Mouse (Mus musculus) heart, embryonic 11.5 days (tissue): Measurements from ENCODE around the gene Il22ra1. TPM values are rescaled to one million over a fixed set of nuclear protein-coding genes. Genes with fewer than 3 reads are reported as not detected.

ENCODE experiments used
- ATAC-seq: fragments of 200-750 bp; cut with Nextera tagmentation; replicated peaks from 2 replicates; pipeline ENCODE4 v1.8.0; 2017; ENCODE audit warnings: moderate library complexity; ENCODE audit not compliant: insufficient number of reproducible peaks, low FRiP score, low TSS enrichment
- H3K27ac ChIP-seq: fragments of 300-500 bp; sonication (generic); 2 replicates; pipeline ENCODE4 v1.5.1; 2014; ENCODE audit warnings: mild to moderate bottlenecking, low read depth, low read length
- H3K27me3 ChIP-seq: fragments of 300-500 bp; sonication (generic); 2 replicates; pipeline ENCODE4 v1.6.1; 2014; ENCODE audit warnings: mild to moderate bottlenecking, low read length, mixed read lengths; ENCODE audit not compliant: control insufficient read depth, insufficient read depth
- H3K36me3 ChIP-seq: fragments of 300-500 bp; sonication (generic); 2 replicates; pipeline ENCODE4 v1.6.1; 2014; ENCODE audit warnings: mild to moderate bottlenecking, low read length, moderate library complexity, mixed read lengths; ENCODE audit not compliant: control insufficient read depth, insufficient read depth
- H3K4me1 ChIP-seq: fragments of 300-500 bp; sonication (generic); 2 replicates; pipeline ENCODE4 v1.6.1; 2014; ENCODE audit warnings: low read length; ENCODE audit not compliant: control insufficient read depth, insufficient read depth
- H3K4me2 ChIP-seq: fragments of 300-500 bp; sonication (generic); 2 replicates; pipeline ENCODE4 v1.6.1; 2014; ENCODE audit warnings: mild to moderate bottlenecking, moderate library complexity
- H3K4me3 ChIP-seq: fragments of 300-500 bp; sonication (generic); 2 replicates; pipeline ENCODE4 v1.5.1; 2014; ENCODE audit warnings: low read depth, low read length
- H3K9ac ChIP-seq: fragments of 300-500 bp; sonication (generic); 2 replicates; pipeline ENCODE4 v1.6.1; 2014; ENCODE audit warnings: mild to moderate bottlenecking, low read depth, low read length, moderate library complexity
- H3K9me3 ChIP-seq: fragments of 300-500 bp; sonication (generic); replicated peaks from 2 replicates; pipeline ENCODE4 v1.6.1; 2016; ENCODE audit warnings: low read length; ENCODE audit not compliant: control insufficient read depth
- WGBS: fragments of 180-500 bp; shearing (Covaris S2); extraction: QIAGEN DNeasy Blood & Tissue Kit; methylation state at CpG from one replicate; pipeline ENCODE4 v1.1.7; 2014; ENCODE audit not compliant: insufficient replicate concordance; 5-methylcytosine and 5-hydroxymethylcytosine counted together
- polyA plus RNA-seq: library from polyadenylated mRNA; unstranded; fragments of >200 nt; fragmentation: Nextera tagmentation; extraction: Ambion mirVana; gene quantifications from 2 replicates; pipeline ENCODE4 v1.2.1, GENCODE M21; 2014

Gene Il22ra1
- not detected in 2 replicates for polyA plus RNA-seq

DNA sequence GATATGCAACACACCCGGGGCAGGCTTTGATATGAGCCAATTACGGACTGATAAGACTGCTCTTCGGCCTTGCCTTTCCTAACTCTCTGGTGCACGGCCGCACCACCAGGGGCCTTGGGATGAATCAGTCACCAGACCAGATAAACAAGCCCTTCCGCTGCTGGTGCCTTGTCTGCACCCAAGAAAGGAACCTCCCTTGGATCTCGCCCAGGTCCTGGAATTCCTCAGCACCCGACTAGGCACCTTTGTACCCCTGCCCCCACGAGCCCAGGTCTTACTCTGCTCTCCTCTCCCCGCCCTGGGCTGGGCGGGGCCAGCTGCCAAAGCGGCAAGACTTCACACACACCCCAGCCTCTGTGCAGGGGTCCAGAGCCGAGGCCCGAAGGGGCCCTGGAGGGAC lies at the start of gene Il22ra1:
Gene Il22ra1 (plus strand): TSS at position 356 of the 400 bp plus-strand sequence.
- H3K36me3 ChIP-seq, result no peaks in the 10 kb centered on the region
- ATAC-seq, result no peak
- H3K4me1 ChIP-seq, result peaks cover 11% of the 10 kb centered on the region
- 0 out of 2 replicates have a peak within 1 kb of the TSS, but pooled peaks have one; percentile 0 for H3K4me3 ChIP-seq
- peak within 1 kb of the TSS; percentile 59 for H3K9ac ChIP-seq
- no peaks in the 10 kb centered on the region for H3K9me3 ChIP-seq
- WGBS, result 5% methylated on average over 14 of the region's 14 CpGs
- peak within 1 kb of the TSS; percentile 57 for H3K4me2 ChIP-seq
- H3K27me3 ChIP-seq, result 0 out of 2 replicates have a peak, but pooled peaks cover 10% of the 10 kb centered on the region
- no peak within 1 kb of the TSS for H3K27ac ChIP-seq

DNA sequence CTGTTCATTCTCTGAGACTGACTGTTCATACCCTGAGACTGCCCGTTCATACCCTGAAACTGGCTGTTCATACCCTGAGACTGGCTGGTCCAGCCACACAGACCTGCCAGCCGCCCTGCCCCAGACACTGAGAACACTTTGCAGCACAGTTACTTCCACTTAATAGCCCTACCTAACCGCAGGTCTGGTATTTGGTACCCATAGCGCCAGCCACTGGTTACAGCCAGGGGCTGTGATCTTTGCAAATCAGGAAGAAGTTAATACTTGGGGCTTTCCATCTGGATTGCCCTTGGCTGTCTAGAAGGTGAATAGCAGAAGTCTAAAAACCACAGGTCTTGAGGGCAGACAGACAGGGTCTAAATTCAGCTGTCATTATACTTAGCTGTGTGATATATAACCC lies 48.7 kb upstream of the Il22ra1 start:
- no peaks in the 10 kb centered on the region for H3K4me1 ChIP-seq
- no peak overlapping the region for H3K4me2 ChIP-seq
- no peak overlapping the region for H3K4me3 ChIP-seq
- no peaks in the 10 kb centered on the region for H3K36me3 ChIP-seq
- no peak overlapping the region for H3K27ac ChIP-seq
- no peak overlapping the region for H3K9ac ChIP-seq
- H3K27me3 ChIP-seq, result no peaks in the 10 kb centered on the region
- WGBS, result 74% methylated on average over 4 of the region's 4 CpGs
- ATAC-seq, result no peak
- no peaks in the 10 kb centered on the region for H3K9me3 ChIP-seq

DNA sequence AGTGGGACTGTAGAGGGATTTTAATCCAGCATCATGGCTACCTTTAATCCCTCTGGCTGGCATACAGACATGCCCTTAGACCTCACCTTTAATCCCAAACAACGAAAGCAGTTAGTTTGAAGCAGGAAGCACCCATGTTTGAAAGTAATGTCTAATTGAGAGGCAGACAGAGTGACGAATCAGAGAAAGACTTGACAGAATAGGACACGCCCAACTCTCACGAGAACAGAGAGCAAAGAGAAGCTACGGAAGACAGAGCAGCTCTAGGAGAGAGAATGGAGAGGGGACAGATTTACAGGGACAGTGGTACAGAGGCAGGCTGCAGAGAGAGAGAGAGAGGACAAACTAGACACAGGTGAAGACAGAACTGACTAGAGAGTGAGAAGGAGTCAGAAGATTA lies 46.2 kb upstream of the Il22ra1 start:
- Histone ChIP-seq H3K36me3 (no peaks in the 10 kb centered on the region), H3K4me3 (no peak overlapping the region), H3K9me3 (no peaks in the 10 kb centered on the region), H3K4me1 (0 out of 2 replicates have a peak, but pooled peaks cover 5% of the 10 kb centered on the region), H3K4me2 (no peak overlapping the region), H3K27me3 (peaks cover 18% of the 10 kb centered on the region), H3K27ac (no peak overlapping the region), H3K9ac (no peak overlapping the region)
- ATAC-seq, result no peak
- WGBS, result 66% methylated on average over 5 of the region's 5 CpGs

DNA sequence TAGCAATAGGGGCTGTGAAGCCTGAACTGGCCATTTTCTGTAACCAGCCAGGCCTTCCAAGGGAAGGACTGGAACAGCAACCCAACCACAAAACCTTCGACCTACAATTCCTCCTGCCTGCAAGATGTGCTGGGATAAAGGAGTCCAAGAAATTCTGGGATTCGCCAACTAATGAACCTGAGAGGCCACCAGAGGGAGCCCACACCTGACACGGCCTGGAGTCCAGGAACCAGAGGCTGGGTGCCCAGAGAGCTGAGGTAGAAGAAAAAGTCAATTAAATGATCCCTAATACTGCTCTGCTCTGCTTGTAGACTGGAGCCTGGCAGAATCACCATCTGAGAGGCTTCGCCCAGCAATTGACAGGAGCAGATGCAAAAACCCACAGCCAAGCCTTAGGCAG lies 44.4 kb upstream of the Il22ra1 start:
- Histone ChIP-seq H3K9ac (no peak overlapping the region), H3K36me3 (no peaks in the 10 kb centered on the region), H3K27me3 (peaks cover 34% of the 10 kb centered on the region), H3K9me3 (no peaks in the 10 kb centered on the region), H3K4me1 (0 out of 2 replicates have a peak, but pooled peaks cover 6% of the 10 kb centered on the region), H3K4me3 (no peak overlapping the region), H3K27ac (no peak overlapping the region), H3K4me2 (no peak overlapping the region)
- 15% methylated on average over 4 of the region's 4 CpGs for WGBS
- ATAC-seq, result no peak

DNA sequence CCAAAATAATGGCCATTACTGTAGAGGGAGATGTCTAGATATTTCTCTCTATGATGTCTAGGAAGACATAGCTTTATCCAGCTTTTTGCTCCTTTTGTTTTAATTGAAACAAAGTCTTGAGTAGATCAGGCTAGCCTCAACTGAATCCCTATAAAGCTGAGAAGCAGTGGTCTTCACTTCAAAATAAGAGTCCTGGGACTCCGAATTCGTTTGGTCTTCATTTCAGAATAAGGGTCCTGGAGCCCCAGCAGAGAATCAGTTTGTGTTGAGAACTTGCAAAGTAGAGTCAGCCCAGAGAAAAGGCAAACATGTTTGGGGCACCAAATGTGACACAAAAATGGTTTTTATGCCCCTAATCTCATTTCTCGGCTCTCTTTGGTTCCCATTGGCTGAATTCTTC lies 43.2 kb upstream of the Il22ra1 start:
- 0 out of 2 replicates have a peak, but pooled peaks cover 6% of the 10 kb centered on the region for H3K4me1 ChIP-seq
- H3K9me3 ChIP-seq, result no peaks in the 10 kb centered on the region
- ATAC-seq, result no peak
- no peak overlapping the region for H3K27ac ChIP-seq
- H3K4me3 ChIP-seq, result no peak overlapping the region
- peaks cover 40% of the 10 kb centered on the region for H3K27me3 ChIP-seq
- H3K36me3 ChIP-seq, result no peaks in the 10 kb centered on the region
- no peak overlapping the region for H3K4me2 ChIP-seq
- 31% methylated on average over 3 of the region's 3 CpGs for WGBS
- H3K9ac ChIP-seq, result no peak overlapping the region

DNA sequence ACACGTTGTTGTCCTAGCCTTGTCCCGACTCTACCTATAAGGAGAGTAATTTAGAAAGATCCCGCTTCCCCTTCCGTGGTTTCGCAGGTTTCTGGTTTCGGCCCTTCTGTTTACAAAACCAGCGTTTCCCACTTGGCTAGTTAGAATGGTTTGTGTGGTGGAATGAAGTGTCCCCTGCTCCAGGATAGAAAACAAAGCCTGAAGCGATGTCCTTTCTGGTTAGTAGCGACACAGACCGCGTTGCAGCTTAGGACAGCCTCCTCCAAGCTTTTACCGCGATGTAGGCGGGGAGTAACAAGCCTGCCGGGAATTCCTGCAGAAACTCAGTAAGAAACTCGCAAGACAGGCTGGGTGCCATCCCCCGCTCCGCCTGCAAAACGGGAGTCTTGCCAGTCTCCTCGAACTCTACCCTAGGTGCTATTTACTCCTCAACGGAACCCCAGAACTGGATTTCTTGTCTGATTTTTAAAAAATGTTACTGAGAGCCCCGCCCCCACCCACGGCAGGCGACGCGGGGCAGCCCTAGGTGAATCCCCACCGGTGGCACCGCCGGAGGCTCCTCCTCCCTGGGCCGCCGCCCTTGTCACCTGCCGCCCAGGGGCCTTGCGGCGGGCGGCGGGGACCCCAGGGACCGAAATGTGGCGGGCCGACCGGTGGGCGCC lies 41.9 kb upstream of the Il22ra1 start, which contains the start of gene Ifnlr1:
Gene Ifnlr1 (plus strand): TSS at position 382 of the 662 bp plus-strand sequence.
- H3K9me3 ChIP-seq, result no peaks in the 10 kb centered on the region
- H3K4me3 ChIP-seq, result peak within 1 kb of the TSS; percentile 74
- H3K27ac ChIP-seq, result no peak within 1 kb of the TSS
- 1% methylated on average over 41 of the region's 41 CpGs for WGBS
- 0 out of 2 replicates have a peak, but pooled peaks cover 6% of the 10 kb centered on the region for H3K4me1 ChIP-seq
- no peaks in the 10 kb centered on the region for H3K36me3 ChIP-seq
- peak within 1 kb of the TSS; percentile 99 for H3K4me2 ChIP-seq
- peaks cover 40% of the 10 kb centered on the region for H3K27me3 ChIP-seq
- peak within 1 kb of the TSS; percentile 77 for H3K9ac ChIP-seq
- ATAC-seq, result no peak

DNA sequence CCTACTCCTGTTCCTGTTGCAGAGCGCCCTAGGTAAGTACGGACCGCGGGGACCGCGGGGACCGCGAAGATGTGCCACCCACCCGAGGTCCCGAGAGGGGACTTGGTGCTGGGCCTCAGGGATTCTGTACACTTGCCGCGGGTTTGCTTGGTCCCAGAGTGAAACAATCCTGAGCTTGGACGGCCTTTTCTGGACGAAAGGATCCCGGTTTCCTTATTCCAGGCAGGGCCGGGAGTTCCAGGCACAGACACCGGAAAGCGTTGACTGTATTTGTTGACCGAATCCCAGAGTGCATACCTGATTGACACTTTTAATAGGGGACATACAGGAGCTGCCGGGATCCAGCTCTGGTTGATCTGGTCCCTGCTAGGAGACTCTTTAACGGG lies 41.4 kb upstream of the Il22ra1 start:
- Histone ChIP-seq H3K36me3 (no peaks in the 10 kb centered on the region), H3K4me3 (peak overlapping the region; percentile 74), H3K4me2 (peak overlapping the region; percentile 99), H3K9ac (peak overlapping the region; percentile 77), H3K27ac (no peak overlapping the region), H3K27me3 (peaks cover 40% of the 10 kb centered on the region), H3K4me1 (0 out of 2 replicates have a peak, but pooled peaks cover 6% of the 10 kb centered on the region), H3K9me3 (no peaks in the 10 kb centered on the region)
- under 1% methylated on average over 21 of the region's 21 CpGs for WGBS
- ATAC-seq, result no peak

DNA sequence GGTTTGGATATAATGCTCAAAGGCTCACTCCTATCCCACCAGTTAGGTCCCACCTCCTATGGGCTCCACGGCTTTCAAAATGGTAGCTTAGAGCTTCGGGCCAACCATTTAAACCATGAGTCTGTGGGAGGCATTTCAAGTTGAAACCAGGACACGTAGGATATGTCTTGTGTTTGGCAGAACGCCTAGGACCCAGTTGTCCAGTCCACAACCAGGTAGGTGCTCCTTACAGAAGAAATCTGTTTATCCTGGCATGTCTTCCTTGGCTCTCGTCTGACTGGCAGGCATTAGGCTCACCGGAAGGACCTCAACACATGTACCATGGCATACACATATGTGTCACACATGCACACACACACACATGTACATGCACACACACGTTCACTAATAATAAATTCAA lies 38.2 kb upstream of the Il22ra1 start:
- Histone ChIP-seq H3K4me2 (no peak overlapping the region), H3K27ac (no peak overlapping the region), H3K4me1 (0 out of 2 replicates have a peak, but pooled peaks cover 6% of the 10 kb centered on the region), H3K9me3 (no peaks in the 10 kb centered on the region), H3K27me3 (peaks cover 40% of the 10 kb centered on the region), H3K36me3 (no peaks in the 10 kb centered on the region), H3K9ac (no peak overlapping the region), H3K4me3 (no peak overlapping the region)
- 84% methylated on average over 7 of the region's 7 CpGs for WGBS
- no peak for ATAC-seq

DNA sequence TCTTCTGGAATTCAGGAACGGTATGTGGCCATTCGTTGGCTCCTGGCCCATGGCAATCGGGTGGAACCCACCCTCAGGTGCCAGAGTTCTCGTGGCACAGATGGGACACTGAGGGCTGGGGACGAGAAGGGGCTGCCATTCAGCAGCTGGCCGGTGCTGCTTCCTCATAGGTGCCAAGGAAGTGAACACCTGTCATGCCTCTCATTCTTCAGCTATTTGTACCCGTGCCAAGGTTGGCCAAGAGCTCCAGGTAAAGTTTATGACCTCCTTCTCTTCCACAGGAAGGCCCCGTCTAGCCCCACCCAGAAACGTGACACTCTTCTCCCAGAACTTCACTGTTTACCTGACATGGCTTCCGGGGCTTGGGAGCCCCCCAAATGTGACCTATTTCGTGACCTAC lies 37.7 kb upstream of the Il22ra1 start:
- Histone ChIP-seq H3K9me3 (no peaks in the 10 kb centered on the region), H3K4me3 (no peak overlapping the region), H3K27ac (no peak overlapping the region), H3K9ac (no peak overlapping the region), H3K4me2 (no peak overlapping the region), H3K4me1 (0 out of 2 replicates have a peak, but pooled peaks cover 6% of the 10 kb centered on the region), H3K36me3 (no peaks in the 10 kb centered on the region), H3K27me3 (peaks cover 36% of the 10 kb centered on the region)
- 76% methylated on average over 11 of the region's 11 CpGs for whole genome bisulfite sequencing
- ATAC-seq, result no peak
